In genomic region chr5:52669426-52670191, GRCm38 (mm10) we compare ENCODE assay signal across 8 mouse cellular contexts. TPM values are rescaled to one million over a fixed set of nuclear protein-coding genes. Genes with fewer than 3 reads are reported as not detected.
A peak's percentile ranks its signal among the peaks of the same experiment; 100 is the strongest.
DNase-seq lines count a peak whose midpoint lies in the region; ATAC-seq lines count a peak whose summit lies in the region.

Gene Sepsecs (minus strand): TSS chr5:52669708.

- no peaks in the 10 kb centered on the region for H3K9me3 ChIP-seq in hindbrain, embryonic 16.5 days (ENCODE audit: control insufficient read depth, low read length)

- no peaks in the 10 kb centered on the region for H3K36me3 ChIP-seq in hindbrain, embryonic 16.5 days (ENCODE audit: control insufficient read depth, insufficient read depth, low read length)
- 0 out of 2 replicates have a peak, but pooled peaks cover 10% of the 10 kb centered on the region for H3K36me3 ChIP-seq in macrophage (ENCODE audit: inconsistent target)

- H3K4me1 ChIP-seq in hindbrain, embryonic 16.5 days (ENCODE audit: control insufficient read depth, insufficient read depth, low read depth, low read length): peaks cover 7% of the 10 kb centered on the region

- H3K79me2 ChIP-seq in macrophage (ENCODE audit: inconsistent target): peaks cover 18% of the 10 kb centered on the region

- no peaks in the 10 kb centered on the region for H3K27me3 ChIP-seq in hindbrain, embryonic 16.5 days (replicated peaks; ENCODE audit: control insufficient read depth, insufficient read depth, low read length)

- peak within 1 kb of the TSS; percentile 90 for H3K4me3 ChIP-seq in hindbrain, embryonic 16.5 days (ENCODE audit: low read length)
- peak within 1 kb of the TSS; percentile 67 for H3K4me3 ChIP-seq in macrophage (ENCODE audit: inconsistent target)

- H3K9ac ChIP-seq in hindbrain, embryonic 16.5 days (ENCODE audit: low read depth, low read length): peak within 1 kb of the TSS; percentile 85

- peak; percentile 78 for DNase-seq in WW6 (ENCODE audit: low read depth, low spot score)
- peak; percentile 94 to 95 for DNase-seq in cerebellum, postnatal 4 days (ENCODE audit: low spot score in 2 of 2)
- peak; percentile 93 for DNase-seq in gastrocnemius, adult 18-20 months (ENCODE audit: low spot score)
- peak; percentile 95 to 96 for DNase-seq in left cerebral cortex, adult 18-20 months (ENCODE audit: low spot score in 2 of 2)
- peak; percentile 93 for DNase-seq in right cerebral cortex, adult 18-20 months
- peak; percentile 73 for DNase-seq in urinary bladder, postnatal 10 days (ENCODE audit: low spot score)

- 4% methylated on average over 55 of the region's 56 CpGs for WGBS in hindbrain, embryonic 16.5 days
- 4% methylated on average over 54 of the region's 56 CpGs for WGBS in macrophage (ENCODE audit: missing documents)

- ATAC-seq in hindbrain, embryonic 16.5 days: peak; percentile 96

- peak within 1 kb of the TSS; percentile 73 for H3K4me2 ChIP-seq in hindbrain, embryonic 16.5 days (ENCODE audit: low read length)

- peak within 1 kb of the TSS; percentile 70 for H3K27ac ChIP-seq in hindbrain, embryonic 16.5 days (ENCODE audit: low read depth, low read length)
- H3K27ac ChIP-seq in macrophage: no peak within 1 kb of the TSS

RNA-seq across cellular contexts. Expression of gene Sepsecs, which starts in this region (rescaled TPM):
- total RNA-seq in gastrocnemius, adult 18-20 months (2021): 1 to 10 TPM; 5.2 to 5.6 TPM
- polyA plus RNA-seq in hindbrain, embryonic 16.5 days (2015; fragmentation: Nextera tagmentation; extraction: Ambion mirVana): 6.6 and 6.9 TPM in 2 replicates
- 1 to 10 TPM; 8.2 to 8.9 TPM for total RNA-seq in left cerebral cortex, adult 18-20 months (2021)
- total RNA-seq in macrophage (2018; cell fraction: chromatin; rRNA removed): 10 to 100 TPM; 16.5 to 39.7 (median 30.5) TPM
- 1 to 10 TPM; 5.1 to 7.8 (median 6.4) TPM for total RNA-seq in macrophage (2018; cell fraction: cytosol; rRNA removed)
- total RNA-seq in macrophage (2018; cell fraction: nucleus; rRNA removed): 10 to 100 TPM; 13.5 to 28.8 (median 19.4) TPM
- 4.5 to 6.9 TPM (median 5.5 TPM) in 3 replicates for polyA plus RNA-seq in macrophage (2018)
